Mouse (Mus musculus) lung, embryonic 16.5 days (tissue): ENCODE measurements around the gene Irf6. TPM values are rescaled to one million over a fixed set of nuclear protein-coding genes. Genes with fewer than 3 reads are reported as not detected.

Source experiments
- ATAC-seq: fragments of 200-750 bp; cut with Nextera tagmentation; 2 replicates; pipeline ENCODE4 v1.8.0; 2017; ENCODE audit warnings: low read depth, mild to moderate bottlenecking, moderate library complexity
- H3K27ac ChIP-seq: fragments of 300-500 bp; sonication (generic); 2 replicates; pipeline ENCODE4 v1.5.1; 2014; ENCODE audit warnings: mild to moderate bottlenecking, control low read depth, low read length
- H3K27me3 ChIP-seq: fragments of 300-500 bp; sonication (generic); 2 replicates; pipeline ENCODE4 v1.6.1; 2014; ENCODE audit warnings: low read depth, low read length, mixed read lengths; ENCODE audit not compliant: control insufficient read depth, insufficient read depth
- H3K36me3 ChIP-seq: fragments of 300-500 bp; sonication (generic); 2 replicates; pipeline ENCODE4 v1.6.1; 2014; ENCODE audit warnings: low read length; ENCODE audit not compliant: control insufficient read depth, insufficient read depth
- H3K4me1 ChIP-seq: fragments of 300-500 bp; sonication (generic); replicated peaks from 2 replicates; pipeline ENCODE4 v1.6.1; 2014; ENCODE audit warnings: low read length, mixed read lengths; ENCODE audit not compliant: control insufficient read depth, insufficient read depth
- H3K4me2 ChIP-seq: fragments of 300-500 bp; sonication (generic); 2 replicates; pipeline ENCODE4 v1.6.1; 2014; ENCODE audit warnings: low read depth, low read length, control low read depth
- H3K4me3 ChIP-seq: fragments of 300-500 bp; sonication (generic); 2 replicates; pipeline ENCODE4 v1.5.1; 2014; ENCODE audit warnings: mild to moderate bottlenecking, low read length, control low read depth
- H3K9ac ChIP-seq: fragments of 300-500 bp; sonication (generic); 2 replicates; pipeline ENCODE4 v1.6.1; 2014; ENCODE audit warnings: low read length, control low read depth
- H3K9me3 ChIP-seq: fragments of 300-500 bp; sonication (generic); 2 replicates; pipeline ENCODE4 v1.6.1; 2016; ENCODE audit warnings: low read length; ENCODE audit not compliant: control insufficient read depth
- WGBS: fragments of 180-500 bp; shearing (Covaris S2); extraction: QIAGEN DNeasy Blood & Tissue Kit; methylation state at CpG from one replicate; pipeline ENCODE4 v1.1.7; 2014; 5-methylcytosine and 5-hydroxymethylcytosine counted together
- polyA plus RNA-seq: library from polyadenylated mRNA; unstranded; fragments of >200 nt; fragmentation: Nextera tagmentation; extraction: Ambion mirVana; gene quantifications from 2 replicates; pipeline ENCODE4 v1.2.1, GENCODE M21; 2015

The Irf6 gene
- polyA plus RNA-seq, 1 experiment from 2014 or later = 18.3 TPM

DNA sequence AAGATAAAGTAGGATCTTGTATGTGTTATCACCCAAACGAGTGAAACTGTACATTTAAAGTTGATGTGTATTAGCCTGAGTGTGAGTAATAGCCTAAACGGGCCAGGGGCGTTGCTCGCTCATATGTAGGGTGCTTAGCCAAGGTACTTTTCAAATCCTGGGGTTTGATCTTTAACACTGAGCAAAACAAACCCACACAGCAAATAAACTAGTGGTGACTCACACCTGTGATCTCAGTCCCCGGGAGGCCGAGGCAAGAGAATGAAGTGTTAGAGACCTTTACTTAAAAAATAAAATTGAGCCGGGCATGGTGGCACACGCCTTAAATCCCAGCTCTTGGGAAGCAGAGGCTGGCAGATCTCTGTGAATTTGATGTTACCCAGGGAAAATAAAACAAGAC lies 22.1 kb upstream of the Irf6 start:
- Histone ChIP-seq H3K9ac (no peak overlapping the region), H3K4me1 (peaks cover 9% of the 10 kb centered on the region), H3K9me3 (no peaks in the 10 kb centered on the region), H3K4me2 (peak overlapping the region; percentile 59), H3K27ac (no peak overlapping the region), H3K27me3 (no peaks in the 10 kb centered on the region), H3K4me3 (no peak overlapping the region), H3K36me3 (peaks cover 6% of the 10 kb centered on the region)
- WGBS = 61% methylated on average over 8 of the region's 8 CpGs
- no peak for ATAC-seq

GRCm38 (mm10) chr1:193131311-193131948 lies 21.5 kb upstream of the Irf6 start:
- peaks cover 9% of the 10 kb centered on the region for H3K4me1 ChIP-seq
- H3K27ac ChIP-seq = no peak overlapping the region
- H3K9me3 ChIP-seq = no peaks in the 10 kb centered on the region
- ATAC-seq = no peak
- 52% methylated on average over 6 of the region's 6 CpGs for WGBS
- H3K4me2 ChIP-seq = no peak overlapping the region
- H3K27me3 ChIP-seq = no peaks in the 10 kb centered on the region
- peaks cover 6% of the 10 kb centered on the region for H3K36me3 ChIP-seq
- H3K4me3 ChIP-seq = no peak overlapping the region
- no peak overlapping the region for H3K9ac ChIP-seq

DNA sequence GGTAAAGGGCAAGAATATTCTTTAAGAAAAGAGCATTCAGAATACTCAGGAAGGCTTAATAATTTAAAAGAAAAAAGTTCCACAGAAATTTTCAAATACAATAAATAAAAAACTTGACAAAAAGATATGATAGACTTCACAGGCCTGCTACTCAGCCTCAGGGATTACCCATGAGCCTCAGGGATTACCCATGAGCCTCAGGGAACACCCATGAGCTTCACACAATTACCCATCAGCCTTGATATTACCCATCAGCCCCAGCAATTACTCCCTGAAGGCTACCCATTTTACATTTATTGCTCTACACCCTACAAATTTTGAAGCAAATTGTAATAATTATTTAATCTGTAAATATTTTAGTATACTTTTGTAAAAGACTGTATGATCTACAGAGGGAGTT lies 20.5 kb upstream of the Irf6 start:
- H3K4me2 ChIP-seq = no peak overlapping the region

DNA sequence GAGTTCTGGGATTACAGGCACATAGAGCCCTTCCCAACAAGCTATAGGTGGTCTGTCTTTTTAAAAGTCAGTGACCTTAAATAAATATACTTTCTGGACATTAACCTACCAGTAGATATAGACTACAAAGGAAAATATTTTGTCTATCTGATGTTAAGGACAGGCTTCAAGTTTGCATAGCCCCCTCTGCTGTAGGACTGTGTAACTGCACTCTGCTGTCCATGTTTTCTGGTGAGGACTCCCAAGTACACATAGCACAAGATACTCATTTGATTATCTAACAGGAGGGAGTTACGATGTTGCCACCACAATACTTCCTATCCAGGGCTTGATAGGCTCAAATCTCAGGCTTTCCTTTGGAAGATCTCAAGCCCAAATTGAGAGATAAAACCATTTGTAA lies 19.2 kb upstream of the Irf6 start:
- WGBS = 87% methylated on average over 1 of the region's 1 CpGs
- no peak overlapping the region for H3K27ac ChIP-seq
- ATAC-seq = no peak
- H3K27me3 ChIP-seq = no peaks in the 10 kb centered on the region
- no peak overlapping the region for H3K4me2 ChIP-seq
- H3K4me3 ChIP-seq = no peak overlapping the region
- no peaks in the 10 kb centered on the region for H3K9me3 ChIP-seq
- no peaks in the 10 kb centered on the region for H3K36me3 ChIP-seq
- peaks cover 9% of the 10 kb centered on the region for H3K4me1 ChIP-seq
- H3K9ac ChIP-seq = no peak overlapping the region

More for the DNA sequence above, 20.5 kb upstream of the Irf6 start:
- peaks cover 9% of the 10 kb centered on the region for H3K4me1 ChIP-seq
- no peak overlapping the region for H3K27ac ChIP-seq
- no peaks in the 10 kb centered on the region for H3K9me3 ChIP-seq
- H3K4me3 ChIP-seq = no peak overlapping the region
- no peaks in the 10 kb centered on the region for H3K27me3 ChIP-seq
- no peak overlapping the region for H3K9ac ChIP-seq
- no peak for ATAC-seq
- peaks cover 2% of the 10 kb centered on the region; the same call in 1 of the 2 replicates for H3K36me3 ChIP-seq

DNA sequence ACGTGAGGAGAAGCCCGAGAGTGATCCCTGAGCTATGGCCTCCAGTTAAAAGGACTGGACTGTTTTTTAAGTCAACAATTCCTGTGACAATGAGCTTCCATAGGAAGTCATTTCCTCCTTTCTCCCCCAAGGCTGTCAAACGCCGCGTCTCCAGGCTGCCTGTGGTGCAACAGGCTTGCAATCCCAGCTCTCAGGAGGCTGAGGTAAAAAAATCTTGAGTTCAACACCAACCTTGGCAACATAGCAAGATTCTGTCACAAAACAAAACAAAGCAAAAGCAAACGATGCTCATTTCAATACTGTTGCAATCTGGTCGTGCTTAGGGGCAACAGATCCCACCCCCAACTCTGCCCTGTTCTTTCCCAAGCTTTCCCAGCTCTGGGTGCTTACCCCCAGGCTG lies 14.8 kb upstream of the Irf6 start:
- Histone ChIP-seq H3K27me3 (no peaks in the 10 kb centered on the region), H3K4me2 (no peak overlapping the region), H3K4me3 (no peak overlapping the region), H3K27ac (no peak overlapping the region), H3K4me1 (no peaks in the 10 kb centered on the region), H3K9ac (no peak overlapping the region), H3K36me3 (no peaks in the 10 kb centered on the region), H3K9me3 (no peaks in the 10 kb centered on the region)
- ATAC-seq = peak; percentile 26
- WGBS = 14% methylated on average over 7 of the region's 7 CpGs

DNA sequence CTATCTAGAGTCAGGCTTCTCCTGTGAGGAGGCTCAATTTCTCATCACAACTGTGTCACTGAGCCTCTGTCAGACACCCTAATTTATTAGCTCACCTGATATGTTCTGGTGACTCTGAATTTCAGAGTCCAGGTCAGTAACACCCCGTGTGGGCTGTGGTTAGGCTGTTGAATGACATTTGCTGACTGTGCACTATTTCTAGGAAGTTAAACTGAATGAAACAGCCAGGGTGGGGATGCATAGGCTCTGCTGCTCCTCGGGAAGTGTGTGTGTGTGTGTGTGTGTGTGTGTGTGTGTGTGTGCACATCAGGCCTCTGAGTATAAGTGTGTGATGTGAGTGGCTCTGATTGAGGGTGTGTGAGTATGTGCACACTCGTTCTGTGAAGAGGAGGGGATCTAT lies 14.2 kb upstream of the Irf6 start:
- no peak overlapping the region for H3K9ac ChIP-seq
- no peak overlapping the region for H3K4me3 ChIP-seq
- H3K27ac ChIP-seq = no peak overlapping the region
- H3K36me3 ChIP-seq = no peaks in the 10 kb centered on the region
- no peak for ATAC-seq
- no peaks in the 10 kb centered on the region for H3K27me3 ChIP-seq
- no peaks in the 10 kb centered on the region for H3K9me3 ChIP-seq
- WGBS = 26% methylated on average over 3 of the region's 3 CpGs
- H3K4me2 ChIP-seq = no peak overlapping the region
- no peaks in the 10 kb centered on the region for H3K4me1 ChIP-seq

GRCm38 (mm10) chr1:193141118-193141517 lies 11.8 kb upstream of the Irf6 start:
- no peak for ATAC-seq
- Histone ChIP-seq H3K4me1 (no peaks in the 10 kb centered on the region), H3K4me3 (no peak overlapping the region), H3K27me3 (no peaks in the 10 kb centered on the region), H3K9me3 (no peaks in the 10 kb centered on the region), H3K4me2 (no peak overlapping the region), H3K9ac (no peak overlapping the region), H3K27ac (no peak overlapping the region), H3K36me3 (no peaks in the 10 kb centered on the region)
- WGBS = 63% methylated on average over 7 of the region's 7 CpGs

- Histone ChIP-seq H3K9ac (no peak overlapping the region), H3K36me3 (no peaks in the 10 kb centered on the region), H3K27me3 (no peaks in the 10 kb centered on the region), H3K4me2 (no peak overlapping the region), H3K9me3 (no peaks in the 10 kb centered on the region), H3K4me1 (no peaks in the 10 kb centered on the region), H3K27ac (no peak overlapping the region), H3K4me3 (no peak overlapping the region)
- ATAC-seq = no peak
- WGBS = 71% methylated on average over 8 of the region's 8 CpGs
Measured at GRCm38 (mm10) chr1:193142517-193143062, 10.3 kb upstream of the Irf6 start.

GRCm38 (mm10) chr1:193144516-193144915 lies 8.4 kb upstream of the Irf6 start:
- Histone ChIP-seq H3K4me1 (no peaks in the 10 kb centered on the region), H3K4me2 (no peak overlapping the region), H3K27me3 (no peaks in the 10 kb centered on the region), H3K9ac (no peak overlapping the region), H3K4me3 (no peak overlapping the region), H3K36me3 (no peaks in the 10 kb centered on the region), H3K9me3 (no peaks in the 10 kb centered on the region), H3K27ac (no peak overlapping the region)
- WGBS = 81% methylated on average over 6 of the region's 6 CpGs
- no peak for ATAC-seq
